Mouse (Mus musculus) yolk sac, embryonic 10.5 days (tissue): ENCODE data around the gene Olfr1290.

ENCODE experiments used
- DNase-seq: peaks from one replicate; pipeline ENCODE4 v3.0.0-alpha.2; 2017; ENCODE audit warnings: low spot score

The Olfr1290 gene

GRCm38 (mm10) chr2:111493729-111494128, at the start of gene Olfr1290:
Gene Olfr1290, minus strand, starts transcription at chr2:111493829.
- DNase-seq, result no peak

- DNase-seq, result no peak
Measured at GRCm38 (mm10) chr2:111540191-111540590, 46.6 kb upstream of the Olfr1290 start, which contains the start of gene Olfr1294. Gene Olfr1294, minus strand, starts transcription at chr2:111540291.

- DNase-seq, result no peak
Measured at GRCm38 (mm10) chr2:111524903-111525302, 31.3 kb upstream of the Olfr1290 start, which contains the start of gene Olfr1293-ps. Gene Olfr1293-ps, plus strand, starts transcription at chr2:111525203.

- DNase-seq, result no peak
Measured at GRCm38 (mm10) chr2:111517451-111517850, 23.8 kb upstream of the Olfr1290 start.

GRCm38 (mm10) chr2:111496880-111497279, 3.3 kb upstream of the Olfr1290 start, which contains the start of gene Olfr1291-ps1:
Gene Olfr1291-ps1, plus strand, starts transcription at chr2:111497180.
- no peak for DNase-seq

- no peak for DNase-seq
Measured at GRCm38 (mm10) chr2:111480519-111480918, 13.1 kb downstream of the Olfr1290 start, which contains the start of gene Olfr1289. Gene Olfr1289, plus strand, starts transcription at chr2:111480819.

- no peak for DNase-seq
Measured at GRCm38 (mm10) chr2:111473801-111474200, 19.8 kb downstream of the Olfr1290 start, which contains the start of gene Olfr1288. Gene Olfr1288, plus strand, starts transcription at chr2:111474101.

GRCm38 (mm10) chr2:111448842-111449241, 44.8 kb downstream of the Olfr1290 start, which contains the start of gene Olfr1287:
Gene Olfr1287, plus strand, starts transcription at chr2:111449142.
- no peak for DNase-seq
